Mouse (Mus musculus): ENCODE results near the gene Siglecf. TPM values are rescaled to one million over a fixed set of nuclear protein-coding genes. Genes with fewer than 3 reads are reported as not detected.
"Not testable (repeated sequence)": the region's sequence is repeated elsewhere in the genome, so short reads cannot be mapped to it uniquely, and the experiment has no call there.

Siglecf gene
- polyA plus RNA-seq, 1 experiment from 2014 or later: 0.24 TPM

GRCm38 (mm10) chr7:43344491-43344890 is 6.7 kb upstream of the Siglecf start:
- ATAC-seq: no peak
- Histone ChIP-seq H3K4me2 (replicated peaks) (no peak overlapping the region), H3K27ac (no peak overlapping the region), H3K36me3 (no peaks in the 10 kb centered on the region), H3K9me3 (no peaks in the 10 kb centered on the region), H3K9ac (no peak overlapping the region), H3K27me3 (replicated peaks) (no peaks in the 10 kb centered on the region), H3K4me3 (replicated peaks) (no peak overlapping the region), H3K4me1 (replicated peaks) (no peaks in the 10 kb centered on the region)
- 79% methylated on average over 4 of the region's 4 CpGs for WGBS

DNA sequence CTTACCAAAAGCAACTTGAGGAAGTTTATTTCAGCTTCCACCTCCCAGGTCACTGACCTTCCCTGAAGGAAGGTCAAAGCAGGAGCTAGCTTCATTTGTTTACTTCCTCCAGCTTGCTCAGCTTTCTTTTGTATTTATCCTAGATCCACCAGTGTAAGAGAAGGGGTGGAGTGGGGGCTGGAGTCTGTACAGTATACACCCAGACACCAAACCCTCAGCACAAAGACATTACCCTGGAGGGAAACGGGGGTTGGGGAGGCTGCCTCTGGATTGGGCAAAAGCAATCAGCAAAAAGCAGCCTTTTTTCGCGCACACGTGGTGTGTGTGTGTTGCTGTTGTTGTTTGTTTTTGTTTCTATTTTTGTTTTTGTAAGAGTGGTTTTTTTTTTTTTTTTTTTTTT is 5.0 kb upstream of the Siglecf start:
- no peak overlapping the region for H3K9ac ChIP-seq
- no peaks in the 10 kb centered on the region for H3K36me3 ChIP-seq
- no peaks in the 10 kb centered on the region for H3K4me1 ChIP-seq (replicated peaks)
- 68% methylated on average over 4 of the region's 4 CpGs for WGBS
- no peak overlapping the region for H3K4me2 ChIP-seq (replicated peaks)
- H3K4me3 ChIP-seq (replicated peaks): no peak overlapping the region
- H3K9me3 ChIP-seq: no peaks in the 10 kb centered on the region
- H3K27me3 ChIP-seq (replicated peaks): no peaks in the 10 kb centered on the region
- ATAC-seq: no peak
- no peak overlapping the region for H3K27ac ChIP-seq

DNA sequence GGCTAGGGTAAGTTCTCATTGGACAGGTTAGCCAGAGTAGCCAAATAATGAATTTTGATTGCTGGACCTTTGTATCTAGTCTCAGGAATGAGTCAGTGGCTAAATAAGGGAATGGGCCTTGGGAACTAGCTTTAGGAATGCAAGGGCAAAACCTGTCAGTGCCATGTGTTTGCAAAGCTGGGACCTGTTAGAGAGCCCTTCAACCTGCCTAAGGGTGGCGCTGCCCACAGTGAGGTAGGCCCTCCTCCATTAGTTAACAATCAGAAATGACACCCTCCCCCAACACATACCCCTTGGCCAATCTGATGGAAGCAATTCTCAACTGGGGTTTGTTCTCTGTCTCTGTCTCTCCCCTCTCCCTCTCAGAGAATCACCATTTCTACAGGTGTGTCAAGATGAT is 4.6 kb upstream of the Siglecf start:
- Histone ChIP-seq H3K9ac (no peak overlapping the region), H3K27ac (no peak overlapping the region), H3K27me3 (replicated peaks) (no peaks in the 10 kb centered on the region), H3K4me3 (replicated peaks) (no peak overlapping the region), H3K4me1 (replicated peaks) (no peaks in the 10 kb centered on the region), H3K36me3 (no peaks in the 10 kb centered on the region), H3K4me2 (replicated peaks) (no peak overlapping the region), H3K9me3 (no peaks in the 10 kb centered on the region)
- WGBS: 62% methylated on average over 1 of the region's 1 CpGs
- ATAC-seq: no peak

DNA sequence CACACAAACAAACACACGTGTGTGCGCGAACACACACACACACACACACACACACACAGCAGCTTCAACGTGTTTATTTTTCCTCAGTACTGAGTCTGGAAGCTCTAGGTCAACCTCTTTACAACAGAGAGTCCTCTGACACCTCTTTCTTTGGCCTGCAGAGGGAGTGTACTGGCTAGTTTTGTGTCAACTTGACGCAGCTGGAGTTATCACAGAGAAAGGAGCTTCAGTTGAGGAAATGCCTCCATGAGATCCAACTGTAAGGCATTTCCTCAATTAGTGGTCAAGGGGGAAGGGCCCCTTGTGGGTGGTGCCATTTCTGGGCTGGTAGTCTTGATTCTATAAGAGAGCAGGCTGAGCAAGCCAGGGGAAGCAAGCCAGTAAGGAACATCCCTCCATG is 1.5 kb upstream of the Siglecf start:
- H3K9me3 ChIP-seq; H3K4me1 ChIP-seq (replicated peaks); H3K4me2 ChIP-seq (replicated peaks); H3K9ac ChIP-seq; H3K4me3 ChIP-seq (replicated peaks); H3K27ac ChIP-seq; H3K27me3 ChIP-seq (replicated peaks); ATAC-seq; H3K36me3 ChIP-seq: not testable (repeated sequence)
- WGBS: 68% methylated on average over 5 of the region's 5 CpGs

DNA sequence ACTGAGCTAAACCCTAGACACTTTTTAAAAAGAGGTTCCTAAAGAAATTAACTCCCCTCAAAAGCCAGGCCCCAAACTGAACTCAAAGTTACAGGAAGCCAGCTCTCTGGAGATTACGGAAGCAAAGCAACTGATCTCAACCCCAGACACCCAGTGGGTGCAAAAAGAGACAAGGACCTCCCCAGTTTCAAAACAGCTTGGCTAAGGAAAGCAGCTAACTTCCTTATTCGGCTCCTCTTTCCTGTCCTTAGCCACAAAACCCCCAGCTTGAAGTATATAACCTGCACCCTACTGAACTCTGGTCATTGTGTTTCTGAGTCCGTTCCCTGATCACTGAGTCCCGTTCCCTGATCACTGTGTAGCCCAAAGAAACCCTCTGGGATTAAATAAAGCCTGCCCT is 2.0 kb downstream of the Siglecf start:
- Histone ChIP-seq H3K4me3 (replicated peaks) (no peak overlapping the region), H3K4me2 (replicated peaks) (no peak overlapping the region), H3K27me3 (replicated peaks) (no peaks in the 10 kb centered on the region), H3K9ac (no peak overlapping the region), H3K4me1 (replicated peaks) (no peaks in the 10 kb centered on the region), H3K36me3 (no peaks in the 10 kb centered on the region), H3K27ac (no peak overlapping the region), H3K9me3 (no peaks in the 10 kb centered on the region)
- WGBS: 68% methylated on average over 4 of the region's 4 CpGs
- ATAC-seq: no peak

DNA sequence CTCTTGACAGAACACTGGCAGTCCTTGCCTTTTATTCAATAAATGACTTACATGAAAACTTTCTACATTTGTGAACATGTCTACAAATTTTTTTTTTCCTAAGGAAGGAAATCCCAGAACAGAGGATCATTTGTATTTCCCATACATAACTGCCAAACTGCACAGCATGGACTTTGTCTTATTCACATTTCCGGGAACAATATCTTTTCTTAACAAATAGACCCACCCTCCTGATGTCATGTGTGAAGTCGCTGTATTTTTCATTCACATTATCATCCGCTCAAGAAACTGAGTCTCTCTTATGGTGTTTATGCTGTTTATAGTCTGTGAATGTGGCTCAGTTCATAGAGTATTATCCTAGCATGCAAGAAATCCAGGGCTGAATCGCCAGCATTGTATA is 2.6 kb downstream of the Siglecf start:
- Histone ChIP-seq H3K9me3 (no peaks in the 10 kb centered on the region), H3K4me3 (replicated peaks) (no peak overlapping the region), H3K4me2 (replicated peaks) (no peak overlapping the region), H3K36me3 (no peaks in the 10 kb centered on the region), H3K27me3 (replicated peaks) (no peaks in the 10 kb centered on the region), H3K4me1 (replicated peaks) (no peaks in the 10 kb centered on the region), H3K27ac (no peak overlapping the region), H3K9ac (no peak overlapping the region)
- 66% methylated on average over 4 of the region's 4 CpGs for WGBS
- peak; percentile 48; the same call in 1 of the 2 replicates for ATAC-seq

DNA sequence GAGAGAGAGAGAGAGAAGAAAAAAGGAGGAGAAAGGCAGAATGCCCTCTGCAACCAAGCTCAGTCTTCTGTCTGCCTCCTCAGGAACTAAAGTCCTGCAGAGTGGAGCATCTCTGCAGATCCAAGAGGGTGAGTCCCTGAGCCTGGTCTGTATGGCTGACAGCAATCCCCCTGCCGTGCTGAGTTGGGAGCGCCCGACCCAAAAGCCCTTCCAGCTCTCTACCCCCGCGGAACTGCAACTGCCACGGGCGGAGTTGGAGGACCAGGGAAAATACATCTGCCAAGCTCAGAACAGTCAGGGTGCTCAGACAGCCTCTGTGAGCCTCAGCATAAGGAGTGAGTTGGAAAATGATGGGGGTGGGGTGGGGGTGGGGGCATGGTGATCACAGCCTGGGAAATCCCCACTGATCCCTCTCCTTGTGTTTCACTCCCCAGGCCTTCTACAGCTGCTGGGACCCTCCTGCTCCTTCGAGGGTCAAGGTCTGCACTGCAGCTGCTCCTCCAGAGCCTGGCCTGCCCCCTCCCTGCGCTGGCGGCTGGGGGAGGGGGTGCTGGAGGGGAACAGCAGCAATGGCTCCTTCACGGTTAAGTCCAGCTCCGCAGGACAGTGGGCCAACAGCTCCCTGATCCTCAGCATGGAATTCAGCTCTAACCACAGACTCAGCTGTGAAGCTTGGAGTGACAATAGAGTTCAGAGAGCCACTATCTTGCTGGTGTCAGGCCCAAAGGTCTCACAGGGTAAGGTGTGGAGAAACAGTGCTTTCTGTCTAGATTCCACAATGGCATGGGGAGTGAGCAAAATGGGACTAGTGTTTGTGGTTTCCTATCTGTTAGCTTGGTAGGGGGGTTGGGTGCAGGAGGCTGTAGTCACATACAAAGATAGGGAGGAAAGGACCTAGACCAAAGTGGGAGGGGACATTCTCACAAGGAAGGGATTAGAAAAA is 4.0 kb downstream of the Siglecf start:
- no peaks in the 10 kb centered on the region for H3K27me3 ChIP-seq (replicated peaks)
- H3K4me3 ChIP-seq (replicated peaks): no peak overlapping the region
- H3K27ac ChIP-seq: no peak overlapping the region
- H3K9ac ChIP-seq: no peak overlapping the region
- no peaks in the 10 kb centered on the region for H3K4me1 ChIP-seq (replicated peaks)
- 9% methylated on average over 12 of the region's 12 CpGs for WGBS
- peak; percentile 59; the same call in 1 of the 2 replicates for ATAC-seq
- no peak overlapping the region for H3K4me2 ChIP-seq (replicated peaks)
- H3K9me3 ChIP-seq: no peaks in the 10 kb centered on the region
- no peaks in the 10 kb centered on the region for H3K36me3 ChIP-seq

GRCm38 (mm10) chr7:43358556-43358955 is 7.4 kb downstream of the Siglecf start:
- 85% methylated on average over 3 of the region's 3 CpGs for WGBS

GRCm38 (mm10) chr7:43361442-43361841 is 10.3 kb downstream of the Siglecf start:
- Histone ChIP-seq H3K4me3 (replicated peaks) (no peak overlapping the region), H3K4me2 (replicated peaks) (no peak overlapping the region), H3K27ac (no peak overlapping the region), H3K9ac (no peak overlapping the region), H3K27me3 (replicated peaks) (no peaks in the 10 kb centered on the region), H3K36me3 (no peaks in the 10 kb centered on the region), H3K9me3 (no peaks in the 10 kb centered on the region), H3K4me1 (replicated peaks) (no peaks in the 10 kb centered on the region)
- ATAC-seq: no peak
- 89% methylated on average over 1 of the region's 1 CpGs for WGBS

More at GRCm38 (mm10) chr7:43358556-43358955, 7.4 kb downstream of the Siglecf start:
- no peak for ATAC-seq
- no peaks in the 10 kb centered on the region for H3K27me3 ChIP-seq (replicated peaks)
- H3K36me3 ChIP-seq: no peaks in the 10 kb centered on the region
- no peaks in the 10 kb centered on the region for H3K4me1 ChIP-seq (replicated peaks)
- no peaks in the 10 kb centered on the region for H3K9me3 ChIP-seq
- H3K4me3 ChIP-seq (replicated peaks): no peak overlapping the region
- no peak overlapping the region for H3K4me2 ChIP-seq (replicated peaks)
- no peak overlapping the region for H3K27ac ChIP-seq
- no peak overlapping the region for H3K9ac ChIP-seq

- Histone ChIP-seq H3K36me3 (no peaks in the 10 kb centered on the region), H3K9me3 (no peaks in the 10 kb centered on the region), H3K9ac (no peak overlapping the region), H3K4me3 (replicated peaks) (no peak overlapping the region), H3K4me1 (replicated peaks) (no peaks in the 10 kb centered on the region), H3K27ac (no peak overlapping the region), H3K4me2 (replicated peaks) (no peak overlapping the region), H3K27me3 (replicated peaks) (no peaks in the 10 kb centered on the region)
- ATAC-seq: no peak
- WGBS: 69% methylated on average over 4 of the region's 4 CpGs
Observed at GRCm38 (mm10) chr7:43362021-43362420, 10.9 kb downstream of the Siglecf start.

GRCm38 (mm10) chr7:43378226-43378625 is 27.1 kb downstream of the Siglecf start:
- ATAC-seq: 0 out of 2 replicates have a peak, but pooled peaks have one; percentile 43

GRCm38 (mm10) chr7:43392349-43393121 is 41.4 kb downstream of the Siglecf start:
- WGBS: 83% methylated on average over 8 of the region's 8 CpGs
- H3K27me3 ChIP-seq (replicated peaks): no peaks in the 10 kb centered on the region
- no peaks in the 10 kb centered on the region for H3K4me1 ChIP-seq (replicated peaks)
- no peaks in the 10 kb centered on the region for H3K36me3 ChIP-seq
- H3K4me3 ChIP-seq (replicated peaks): no peak overlapping the region
- no peak overlapping the region for H3K9ac ChIP-seq
- ATAC-seq: no peak
- no peaks in the 10 kb centered on the region for H3K9me3 ChIP-seq
- H3K4me2 ChIP-seq (replicated peaks): no peak overlapping the region
- H3K27ac ChIP-seq: no peak overlapping the region

More at GRCm38 (mm10) chr7:43378226-43378625, 27.1 kb downstream of the Siglecf start:
- Histone ChIP-seq H3K27me3 (replicated peaks) (no peaks in the 10 kb centered on the region), H3K4me1 (replicated peaks) (no peaks in the 10 kb centered on the region), H3K9ac (no peak overlapping the region), H3K27ac (no peak overlapping the region), H3K4me3 (replicated peaks) (no peak overlapping the region), H3K36me3 (no peaks in the 10 kb centered on the region), H3K4me2 (replicated peaks) (no peak overlapping the region), H3K9me3 (no peaks in the 10 kb centered on the region)
- 17% methylated on average over 5 of the region's 5 CpGs for WGBS

Measured in intestine, embryonic 15.5 days (tissue).